Mouse (Mus musculus) megakaryocyte, embryonic 14.5 days (primary cell): ENCODE results near the gene Stk39. TPM values are rescaled to one million over a fixed set of nuclear protein-coding genes. Genes with fewer than 3 reads are reported as not detected.

Source experiments
- H3K27me3 ChIP-seq: replicated peaks from 2 replicates; pipeline ENCODE3; 2012; ENCODE audit warnings: inconsistent platforms
- H3K36me3 ChIP-seq: replicated peaks from 2 replicates; pipeline ENCODE3; 2012; ENCODE audit warnings: low read length, inconsistent platforms, mixed read lengths
- H3K4me1 ChIP-seq: 2 replicates; pipeline ENCODE4 v1.6.1; 2012; ENCODE audit warnings: inconsistent platforms
- H3K4me3 ChIP-seq: replicated peaks from 2 replicates; pipeline ENCODE3; 2012; ENCODE audit warnings: moderate library complexity, mild to moderate bottlenecking, inconsistent platforms
- H3K9me3 ChIP-seq: 2 replicates; pipeline ENCODE4 v1.6.1; 2012; ENCODE audit warnings: inconsistent platforms
- FLI1 ChIP-seq: IDR thresholded peaks from 2 replicates; pipeline ENCODE4 v1.6.1; 2012; ENCODE audit warnings: low read length, inconsistent platforms, mixed read lengths
- GATA1 ChIP-seq: IDR thresholded peaks from 3 replicates; pipeline ENCODE4 v1.6.1; 2012; ENCODE audit warnings: mixed read lengths, low read length, inconsistent platforms, borderline replicate concordance
- polyA plus RNA-seq: library from polyadenylated mRNA; stranded (reverse); fragments of >175 nt; gene quantifications from 2 replicates; pipeline ENCODE4 v1.2.3, GENCODE M21; 2012; ENCODE audit warnings: low replicate concordance; ENCODE audit not compliant: insufficient read depth

Stk39 gene
- polyA plus RNA-seq, 1 experiment: 0.95 TPM

GRCm38 (mm10) chr2:68470891-68471758 lies 943 bp downstream of the Stk39 start:
- H3K9me3 ChIP-seq: 0 out of 2 replicates have a peak, but pooled peaks cover 6% of the 10 kb centered on the region
- no peaks in the 10 kb centered on the region for H3K36me3 ChIP-seq
- TF ChIP-seq GATA1 (no peak), FLI1 (no peak)
- H3K4me3 ChIP-seq: peak overlapping the region; percentile 93
- peaks cover 19% of the 10 kb centered on the region for H3K4me1 ChIP-seq
- peaks cover 69% of the 10 kb centered on the region for H3K27me3 ChIP-seq

GRCm38 (mm10) chr2:68469491-68469890 lies 2.6 kb downstream of the Stk39 start:
- Histone ChIP-seq H3K4me1 (peaks cover 19% of the 10 kb centered on the region), H3K9me3 (0 out of 2 replicates have a peak, but pooled peaks cover 3% of the 10 kb centered on the region), H3K27me3 (peaks cover 60% of the 10 kb centered on the region), H3K4me3 (no peak overlapping the region), H3K36me3 (no peaks in the 10 kb centered on the region)
- TF ChIP-seq FLI1: no peak
- no peak for TF ChIP-seq GATA1

DNA sequence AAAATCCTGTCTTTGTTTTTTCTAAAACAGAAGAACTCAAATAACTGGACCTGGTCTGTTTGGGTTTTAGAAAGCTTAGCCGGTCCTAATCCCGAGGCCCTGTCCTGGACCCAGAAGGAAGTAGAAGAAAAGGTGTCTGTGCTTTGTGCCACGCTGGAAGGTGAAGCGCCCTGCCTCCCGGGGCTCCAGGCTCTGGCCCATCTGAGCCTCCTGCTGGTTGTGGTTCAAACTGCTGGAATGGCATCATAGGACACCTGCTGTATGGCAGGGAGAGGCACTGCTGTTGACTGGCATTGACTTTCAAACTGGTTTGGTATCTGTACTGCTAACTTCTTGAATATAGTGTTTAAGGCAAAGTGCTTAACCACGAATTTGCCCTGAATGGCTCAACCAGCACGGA lies 3.4 kb downstream of the Stk39 start:
- Histone ChIP-seq H3K9me3 (0 out of 2 replicates have a peak, but pooled peaks cover 3% of the 10 kb centered on the region), H3K27me3 (peaks cover 55% of the 10 kb centered on the region), H3K4me1 (peaks cover 19% of the 10 kb centered on the region), H3K36me3 (no peaks in the 10 kb centered on the region), H3K4me3 (no peak overlapping the region)
- TF ChIP-seq GATA1: no peak
- no peak for TF ChIP-seq FLI1

DNA sequence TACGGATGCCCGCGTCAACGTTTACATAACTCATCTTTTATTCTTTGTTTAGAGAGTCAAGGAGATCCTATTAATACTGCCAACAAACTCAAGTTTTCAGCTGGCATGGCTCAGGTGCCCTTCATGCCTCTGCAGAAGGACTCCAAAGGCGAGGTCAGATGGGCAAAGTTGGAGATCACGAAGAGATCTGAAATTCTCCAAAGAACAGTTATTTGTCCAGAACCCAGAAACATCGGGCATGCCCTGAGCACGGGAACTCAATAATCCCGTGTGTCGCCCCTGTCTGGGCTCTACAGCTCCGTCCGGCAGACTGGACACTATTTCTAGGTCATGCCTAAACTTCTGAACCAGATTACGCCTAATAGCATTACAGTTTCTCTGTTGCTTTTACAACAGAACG lies 3.8 kb downstream of the Stk39 start:
- H3K27me3 ChIP-seq: peaks cover 52% of the 10 kb centered on the region
- no peaks in the 10 kb centered on the region for H3K36me3 ChIP-seq
- peaks cover 19% of the 10 kb centered on the region for H3K4me1 ChIP-seq
- H3K4me3 ChIP-seq: no peak overlapping the region
- 0 out of 2 replicates have a peak, but pooled peaks cover 3% of the 10 kb centered on the region for H3K9me3 ChIP-seq
- TF ChIP-seq FLI1: no peak
- no peak for TF ChIP-seq GATA1

DNA sequence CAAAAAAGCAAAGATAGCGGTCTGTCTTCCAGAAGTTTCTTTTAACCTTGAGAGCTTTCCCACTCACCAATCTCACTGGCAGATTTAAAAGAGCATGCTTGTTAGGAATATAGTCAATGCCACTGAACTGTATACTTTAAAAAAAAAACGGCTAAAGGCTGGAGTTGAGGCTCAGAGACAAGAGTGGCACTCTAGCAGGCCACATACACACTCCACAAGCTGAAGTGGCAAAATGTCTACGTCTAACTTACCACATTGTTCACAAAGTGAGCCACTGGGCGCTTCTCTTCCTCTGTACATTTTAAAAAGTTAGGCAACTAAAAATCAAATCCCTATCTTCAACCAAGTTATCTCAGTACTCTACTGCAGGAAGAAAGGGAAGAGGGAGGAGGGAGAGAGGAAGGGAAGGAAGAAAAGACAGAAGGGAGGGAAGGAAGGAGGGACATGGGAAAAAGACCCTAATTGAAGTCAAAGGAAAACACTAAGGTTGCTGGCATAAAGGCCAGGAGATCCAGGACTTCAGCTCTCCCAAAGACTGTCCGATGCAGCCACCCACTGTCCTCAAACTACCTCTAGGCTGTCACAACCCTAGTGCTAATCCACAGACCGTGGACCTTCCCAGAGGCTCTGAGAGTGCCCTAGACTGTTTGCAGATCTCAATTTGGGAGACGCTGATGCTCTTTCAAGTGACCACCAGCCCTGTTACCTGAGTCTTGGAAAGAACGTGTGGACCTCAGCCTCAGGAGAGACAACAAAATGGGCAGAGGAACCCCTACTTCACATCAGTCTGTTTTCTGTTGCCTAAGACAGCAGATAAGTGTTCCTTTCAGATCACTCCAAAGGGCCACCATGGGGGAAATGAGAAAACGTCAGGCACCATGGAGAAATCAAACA lies 4.7 kb downstream of the Stk39 start:
- Histone ChIP-seq H3K4me1 (peaks cover 17% of the 10 kb centered on the region), H3K9me3 (0 out of 2 replicates have a peak, but pooled peaks cover 3% of the 10 kb centered on the region), H3K27me3 (peaks cover 44% of the 10 kb centered on the region), H3K4me3 (no peak overlapping the region), H3K36me3 (no peaks in the 10 kb centered on the region)
- TF ChIP-seq GATA1: no peak
- no peak for TF ChIP-seq FLI1

DNA sequence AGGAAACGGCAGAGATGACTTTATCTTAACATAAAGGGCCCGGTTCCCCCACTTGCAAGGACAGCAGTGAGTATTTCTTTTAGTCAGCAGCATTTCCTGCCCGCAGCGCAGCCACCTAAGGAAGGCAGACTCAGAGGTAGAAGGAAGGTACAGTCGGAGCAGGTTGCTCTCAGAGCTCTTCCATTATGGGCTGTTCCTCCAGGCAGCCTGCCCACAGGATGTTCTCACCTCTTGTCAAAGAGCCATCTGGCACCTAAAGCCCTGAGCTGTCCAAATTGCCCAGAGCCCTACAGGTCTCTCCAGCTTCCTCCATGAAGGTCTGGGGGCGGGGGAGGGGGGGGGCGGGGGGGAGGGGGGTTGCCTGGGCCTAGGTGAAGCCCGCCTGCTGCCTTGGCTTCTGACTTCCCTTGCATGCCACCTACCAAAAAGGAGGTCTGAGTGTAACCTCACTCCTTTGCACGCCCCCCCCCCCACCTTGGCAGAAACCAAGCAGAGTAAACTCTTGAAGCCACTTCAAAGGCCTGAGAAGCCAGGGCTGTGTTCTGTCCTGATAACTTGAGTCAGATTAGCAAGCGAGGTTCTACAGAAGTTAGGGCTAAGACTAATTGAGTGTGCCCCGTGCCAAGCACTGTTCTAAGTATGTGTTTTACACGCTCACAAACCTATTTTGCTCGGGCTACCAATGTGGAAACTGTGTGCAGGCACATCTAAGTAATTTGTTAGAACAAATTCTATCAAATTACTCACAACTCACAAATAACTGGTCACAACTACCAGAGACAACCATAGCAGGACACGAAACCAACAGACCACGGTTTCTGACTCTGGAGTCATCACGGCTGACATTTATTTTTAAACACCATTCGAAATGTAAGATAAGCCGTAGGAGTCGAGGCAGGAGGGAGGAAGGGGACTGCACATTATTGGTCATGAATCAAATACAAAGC lies 5.7 kb downstream of the Stk39 start:
- Histone ChIP-seq H3K9me3 (peaks cover 3% of the 10 kb centered on the region; the same call in 1 of the 2 replicates), H3K36me3 (no peaks in the 10 kb centered on the region), H3K4me1 (peaks cover 8% of the 10 kb centered on the region), H3K27me3 (peaks cover 34% of the 10 kb centered on the region), H3K4me3 (no peak overlapping the region)
- TF ChIP-seq FLI1: no peak
- no peak for TF ChIP-seq GATA1

DNA sequence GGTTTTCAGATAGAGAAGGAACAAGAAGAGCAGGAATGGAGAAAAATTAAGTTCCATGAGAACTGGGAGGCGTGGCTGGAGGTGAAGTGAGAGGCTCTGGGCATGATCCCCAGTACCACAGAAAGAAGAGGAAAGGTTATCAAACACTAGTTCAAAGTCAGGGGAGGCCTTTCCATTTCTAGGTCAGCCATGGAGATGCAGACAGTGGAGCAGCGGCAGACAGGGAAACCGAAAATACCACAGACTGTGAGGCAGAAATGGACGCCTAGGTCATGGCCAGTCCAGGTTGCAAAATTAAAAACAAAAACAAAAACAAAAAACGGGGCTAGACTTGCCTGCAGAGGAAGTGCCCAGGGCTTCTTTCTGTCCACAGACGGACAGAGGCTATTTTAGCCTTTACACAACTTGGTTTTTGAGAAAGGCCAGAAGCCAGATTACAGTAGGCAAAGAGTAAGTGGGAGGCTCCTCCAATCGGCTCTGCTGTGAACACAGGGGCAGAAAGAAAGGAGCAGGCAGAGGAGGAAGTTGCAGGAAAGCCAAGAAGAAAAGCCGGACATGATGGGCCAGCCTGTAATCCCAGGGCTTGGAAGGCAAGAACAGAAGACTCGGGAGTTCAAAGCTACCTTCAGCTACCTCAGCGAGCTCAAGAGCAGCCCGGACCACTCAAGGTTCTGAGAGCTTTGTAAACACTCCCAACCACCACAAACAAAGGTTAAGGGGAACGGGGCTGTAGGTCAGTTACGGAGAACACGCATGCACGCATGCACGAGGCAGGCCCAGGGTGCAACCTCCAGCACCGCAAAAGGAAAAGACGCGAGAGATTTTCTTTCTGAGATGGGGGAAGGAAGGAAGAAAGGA lies 6.6 kb downstream of the Stk39 start:
- H3K36me3 ChIP-seq: no peaks in the 10 kb centered on the region
- no peak overlapping the region for H3K4me3 ChIP-seq
- TF ChIP-seq GATA1 (no peak), FLI1 (no peak)
- H3K9me3 ChIP-seq: peaks cover 3% of the 10 kb centered on the region; the same call in 1 of the 2 replicates
- H3K27me3 ChIP-seq: peaks cover 25% of the 10 kb centered on the region
- no peaks in the 10 kb centered on the region for H3K4me1 ChIP-seq

- Histone ChIP-seq H3K9me3 (peaks cover 2% of the 10 kb centered on the region; the same call in 1 of the 2 replicates), H3K4me3 (no peak overlapping the region), H3K27me3 (peaks cover 17% of the 10 kb centered on the region), H3K36me3 (no peaks in the 10 kb centered on the region), H3K4me1 (no peaks in the 10 kb centered on the region)
- no peak for TF ChIP-seq FLI1
- TF ChIP-seq GATA1: no peak
These were observed 7.6 kb downstream of the Stk39 start for GRCm38 (mm10) chr2:68464456-68464855.
